Mouse (Mus musculus) B cell, adult 62 days (primary cell): ENCODE data around the gene Gm8212. TPM values are rescaled to one million over a fixed set of nuclear protein-coding genes. Genes with fewer than 3 reads are reported as not detected.

Experiments
- total RNA-seq: library from RNA; stranded (reverse); gene quantifications from 4 replicates; pipeline ENCODE4 v1.2.4, GENCODE M21; 2023

Gene Gm8212
- not detected in 4 replicates for total RNA-seq

DNA sequence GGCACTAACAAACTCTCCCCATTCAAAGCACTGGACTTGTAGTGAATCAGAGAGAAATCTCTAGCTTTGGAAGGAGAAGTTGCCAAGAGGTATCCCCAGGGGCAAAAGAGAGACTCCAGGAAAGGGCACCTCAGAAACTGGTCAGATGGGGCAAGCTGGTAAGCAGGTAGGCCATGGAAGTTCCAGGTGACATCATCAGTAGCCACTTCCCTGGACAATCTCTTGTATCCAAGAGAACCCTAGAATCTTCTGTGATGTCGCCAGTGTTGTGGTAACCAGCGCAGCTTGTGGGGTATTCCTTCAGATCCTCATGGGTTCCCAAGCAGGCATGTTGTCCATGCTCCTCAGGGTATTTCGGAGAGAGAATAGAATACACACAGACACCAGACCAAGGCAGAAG, at the start of gene Gm8212:
Gm8212 (plus strand) TSS at position 301 of the 400 bp plus-strand sequence.

DNA sequence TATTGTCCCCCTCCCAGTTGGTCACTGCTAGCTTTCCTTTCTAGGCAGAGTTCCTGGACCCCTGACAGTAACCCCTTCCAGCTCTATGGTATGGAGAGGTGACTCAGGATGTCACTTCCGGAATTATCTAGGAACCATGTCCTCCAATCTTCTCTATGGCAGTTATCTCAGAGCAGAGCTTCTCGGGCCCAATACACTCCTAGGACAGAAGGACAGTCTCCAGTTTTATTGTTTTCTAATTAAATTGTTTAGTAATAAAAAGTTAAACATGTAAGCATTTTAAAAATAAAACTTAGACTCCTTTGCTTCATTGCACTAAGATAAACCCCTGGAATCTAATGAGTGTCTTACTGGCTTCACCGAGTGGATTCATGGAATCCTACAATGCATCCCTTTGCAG, 15.7 kb downstream of the Gm8212 start, which contains the start of gene 4930503E14Rik:
4930503E14Rik (minus strand) TSS at position 101 of the 400 bp plus-strand sequence.

Other genes starting within 250 kb of the Gm8212 start
- gene Ang5, start 240.6 kb upstream of the Gm8212 start, total RNA-seq = not detected in 4 replicates
- not detected in 4 replicates for gene Ang6, start 195.4 kb upstream of the Gm8212 start, total RNA-seq
- gene Ear2, start 95.0 kb upstream of the Gm8212 start, total RNA-seq = 1.7 to 2.0 TPM in 2 of 4 replicates, not detected in the others
- gene Gm3327, start 73.8 kb upstream of the Gm8212 start, total RNA-seq = not detected in 4 replicates
- not detected in 4 replicates for gene 4930503E14Rik, start 15.6 kb downstream of the Gm8212 start, total RNA-seq
- not detected in 4 replicates for gene Gm8220, start 87.9 kb downstream of the Gm8212 start, total RNA-seq
- not detected in 4 replicates for gene Gm5930, start 140.9 kb downstream of the Gm8212 start, total RNA-seq
- gene Gm8229, start 167.7 kb downstream of the Gm8212 start, total RNA-seq = not detected in 4 replicates
- gene Gm3371, start 213.0 kb downstream of the Gm8212 start, total RNA-seq = not detected in 4 replicates
- gene Gm8232, start 236.0 kb downstream of the Gm8212 start, total RNA-seq = not detected in 4 replicates